Mouse (Mus musculus): Measurements from ENCODE around the gene Vmn1r32. TPM values are rescaled to one million over a fixed set of nuclear protein-coding genes. Genes with fewer than 3 reads are reported as not detected.
A peak's percentile ranks its signal among the peaks of the same experiment; 100 is the strongest.

Vmn1r32 gene
- 0.10 TPM in 1 of 2 replicates, not detected in the other for polyA plus RNA-seq (2014; fragmentation: Nextera tagmentation; extraction: Ambion mirVana)

- no peak within 1 kb of the TSS for H3K9ac ChIP-seq (ENCODE audit: low read depth, low read length)
- H3K9me3 ChIP-seq (ENCODE audit: control insufficient read depth, low read length): no peaks in the 10 kb centered on the region
Measured at GRCm38 (mm10) chr6:66559996-66560395, at the start of gene Vmn1r32. TSS of gene Vmn1r32 (minus strand) at chr6:66560096.

GRCm38 (mm10) chr6:66595804-66596203 is 35.9 kb upstream of the Vmn1r32 start:
- Histone ChIP-seq H3K4me2 (ENCODE audit: low read depth, low read length) (no peak overlapping the region), H3K27ac (replicated peaks; ENCODE audit: low read depth, low read length) (no peak overlapping the region), H3K9me3 (ENCODE audit: control insufficient read depth, low read length) (no peaks in the 10 kb centered on the region), H3K4me3 (ENCODE audit: low read depth, low read length) (no peak overlapping the region), H3K9ac (ENCODE audit: low read depth, low read length) (no peak overlapping the region), H3K4me1 (ENCODE audit: control insufficient read depth, insufficient read depth, low read length) (no peaks in the 10 kb centered on the region), H3K36me3 (ENCODE audit: control insufficient read depth, insufficient read depth, low read length) (no peaks in the 10 kb centered on the region), H3K27me3 (replicated peaks; ENCODE audit: control insufficient read depth, insufficient read depth, low read length) (no peaks in the 10 kb centered on the region)
- ATAC-seq (ENCODE audit: low read depth): no peak
- DNase-seq (ENCODE audit: low spot score): no peak

More at GRCm38 (mm10) chr6:66559996-66560395, at the start of gene Vmn1r32:
- H3K4me1 ChIP-seq (ENCODE audit: control insufficient read depth, insufficient read depth, low read length): no peaks in the 10 kb centered on the region
- H3K27ac ChIP-seq (replicated peaks; ENCODE audit: low read depth, low read length): no peak within 1 kb of the TSS
- no peaks in the 10 kb centered on the region for H3K36me3 ChIP-seq (ENCODE audit: control insufficient read depth, insufficient read depth, low read length)
- 77% methylated on average over 1 of the region's 1 CpGs for WGBS
- no peak for DNase-seq (ENCODE audit: low spot score)
- no peak within 1 kb of the TSS for H3K4me2 ChIP-seq (ENCODE audit: low read depth, low read length)
- no peak for ATAC-seq (ENCODE audit: low read depth)
- H3K27me3 ChIP-seq (replicated peaks; ENCODE audit: control insufficient read depth, insufficient read depth, low read length): no peaks in the 10 kb centered on the region
- no peak within 1 kb of the TSS for H3K4me3 ChIP-seq (ENCODE audit: low read depth, low read length)

GRCm38 (mm10) chr6:66535966-66536365 is 23.9 kb downstream of the Vmn1r32 start:
- Histone ChIP-seq H3K4me2 (ENCODE audit: low read depth, low read length) (peak overlapping the region; percentile 75), H3K4me1 (ENCODE audit: control insufficient read depth, insufficient read depth, low read length) (peaks cover 9% of the 10 kb centered on the region), H3K9ac (ENCODE audit: low read depth, low read length) (peak overlapping the region; percentile 70), H3K4me3 (ENCODE audit: low read depth, low read length) (peak overlapping the region; percentile 60), H3K27me3 (replicated peaks; ENCODE audit: control insufficient read depth, insufficient read depth, low read length) (no peaks in the 10 kb centered on the region), H3K36me3 (ENCODE audit: control insufficient read depth, insufficient read depth, low read length) (peaks cover 27% of the 10 kb centered on the region), H3K27ac (replicated peaks; ENCODE audit: low read depth, low read length) (peak overlapping the region; percentile 72; the same call in 1 of the 2 replicates), H3K9me3 (ENCODE audit: control insufficient read depth, low read length) (no peaks in the 10 kb centered on the region)
- peak; percentile 4 for DNase-seq (ENCODE audit: low spot score)
- 14% methylated on average over 7 of the region's 7 CpGs for WGBS
- no peak for ATAC-seq (ENCODE audit: low read depth)

GRCm38 (mm10) chr6:66535028-66535862 is 24.7 kb downstream of the Vmn1r32 start, which contains the start of gene Mad2l1:
TSS of gene Mad2l1 (plus strand) at chr6:66535390.
- DNase-seq (ENCODE audit: low spot score) (peak; percentile 100), ATAC-seq (ENCODE audit: low read depth) (peak; percentile 100)
- peaks cover 9% of the 10 kb centered on the region for H3K4me1 ChIP-seq (ENCODE audit: control insufficient read depth, insufficient read depth, low read length)
- H3K27me3 ChIP-seq (replicated peaks; ENCODE audit: control insufficient read depth, insufficient read depth, low read length): no peaks in the 10 kb centered on the region
- H3K4me2 ChIP-seq (ENCODE audit: low read depth, low read length): peak within 1 kb of the TSS; percentile 75
- under 1% methylated on average over 50 of the region's 57 CpGs for WGBS
- peaks cover 24% of the 10 kb centered on the region for H3K36me3 ChIP-seq (ENCODE audit: control insufficient read depth, insufficient read depth, low read length)
- H3K9me3 ChIP-seq (ENCODE audit: control insufficient read depth, low read length): no peaks in the 10 kb centered on the region
- H3K27ac ChIP-seq (replicated peaks; ENCODE audit: low read depth, low read length): peak within 1 kb of the TSS; percentile 72
- H3K4me3 ChIP-seq (ENCODE audit: low read depth, low read length): peak within 1 kb of the TSS; percentile 60
- H3K9ac ChIP-seq (ENCODE audit: low read depth, low read length): peak within 1 kb of the TSS; percentile 70

GRCm38 (mm10) chr6:66534366-66534941 is 25.4 kb downstream of the Vmn1r32 start:
- WGBS: 74% methylated on average over 5 of the region's 5 CpGs
- no peak for ATAC-seq (ENCODE audit: low read depth)

GRCm38 (mm10) chr6:66533241-66533640 is 26.7 kb downstream of the Vmn1r32 start:
- 0 out of 2 replicates have a peak, but pooled peaks cover 5% of the 10 kb centered on the region for H3K36me3 ChIP-seq (ENCODE audit: control insufficient read depth, insufficient read depth, low read length)
- no peak overlapping the region for H3K27ac ChIP-seq (replicated peaks; ENCODE audit: low read depth, low read length)
- H3K27me3 ChIP-seq (replicated peaks; ENCODE audit: control insufficient read depth, insufficient read depth, low read length): no peaks in the 10 kb centered on the region
- ATAC-seq (ENCODE audit: low read depth) (no peak), DNase-seq (ENCODE audit: low spot score) (peak; percentile 71)
- H3K4me3 ChIP-seq (ENCODE audit: low read depth, low read length): no peak overlapping the region
- H3K9ac ChIP-seq (ENCODE audit: low read depth, low read length): no peak overlapping the region
- no peak overlapping the region for H3K4me2 ChIP-seq (ENCODE audit: low read depth, low read length)
- peaks cover 9% of the 10 kb centered on the region for H3K4me1 ChIP-seq (ENCODE audit: control insufficient read depth, insufficient read depth, low read length)
- H3K9me3 ChIP-seq (ENCODE audit: control insufficient read depth, low read length): no peaks in the 10 kb centered on the region
- WGBS: 32% methylated on average over 3 of the region's 3 CpGs

More at GRCm38 (mm10) chr6:66534366-66534941, 25.4 kb downstream of the Vmn1r32 start:
- DNase-seq (ENCODE audit: low spot score): no peak
- Histone ChIP-seq H3K9me3 (ENCODE audit: control insufficient read depth, low read length) (no peaks in the 10 kb centered on the region), H3K9ac (ENCODE audit: low read depth, low read length) (peak overlapping the region; percentile 70), H3K4me1 (ENCODE audit: control insufficient read depth, insufficient read depth, low read length) (peaks cover 9% of the 10 kb centered on the region), H3K27me3 (replicated peaks; ENCODE audit: control insufficient read depth, insufficient read depth, low read length) (no peaks in the 10 kb centered on the region), H3K36me3 (ENCODE audit: control insufficient read depth, insufficient read depth, low read length) (peaks cover 16% of the 10 kb centered on the region), H3K4me2 (ENCODE audit: low read depth, low read length) (peak overlapping the region; percentile 75), H3K4me3 (ENCODE audit: low read depth, low read length) (peak overlapping the region; percentile 60), H3K27ac (replicated peaks; ENCODE audit: low read depth, low read length) (peak overlapping the region; percentile 72)

GRCm38 (mm10) chr6:66528386-66528785 is 31.5 kb downstream of the Vmn1r32 start:
- Histone ChIP-seq H3K4me3 (ENCODE audit: low read depth, low read length) (no peak overlapping the region), H3K27ac (replicated peaks; ENCODE audit: low read depth, low read length) (no peak overlapping the region), H3K9ac (ENCODE audit: low read depth, low read length) (no peak overlapping the region), H3K4me1 (ENCODE audit: control insufficient read depth, insufficient read depth, low read length) (no peaks in the 10 kb centered on the region), H3K36me3 (ENCODE audit: control insufficient read depth, insufficient read depth, low read length) (no peaks in the 10 kb centered on the region), H3K9me3 (ENCODE audit: control insufficient read depth, low read length) (no peaks in the 10 kb centered on the region), H3K27me3 (replicated peaks; ENCODE audit: control insufficient read depth, insufficient read depth, low read length) (no peaks in the 10 kb centered on the region), H3K4me2 (ENCODE audit: low read depth, low read length) (no peak overlapping the region)
- ATAC-seq (ENCODE audit: low read depth): no peak
- DNase-seq (ENCODE audit: low spot score): no peak
- WGBS: 96% methylated on average over 10 of the region's 10 CpGs

GRCm38 (mm10) chr6:66516368-66516767 is 43.5 kb downstream of the Vmn1r32 start:
- 93% methylated on average over 5 of the region's 5 CpGs for WGBS
- Histone ChIP-seq H3K27me3 (replicated peaks; ENCODE audit: control insufficient read depth, insufficient read depth, low read length) (no peaks in the 10 kb centered on the region), H3K4me2 (ENCODE audit: low read depth, low read length) (no peak overlapping the region), H3K9me3 (ENCODE audit: control insufficient read depth, low read length) (no peaks in the 10 kb centered on the region), H3K36me3 (ENCODE audit: control insufficient read depth, insufficient read depth, low read length) (no peaks in the 10 kb centered on the region), H3K27ac (replicated peaks; ENCODE audit: low read depth, low read length) (no peak overlapping the region), H3K9ac (ENCODE audit: low read depth, low read length) (no peak overlapping the region), H3K4me3 (ENCODE audit: low read depth, low read length) (no peak overlapping the region), H3K4me1 (ENCODE audit: control insufficient read depth, insufficient read depth, low read length) (no peaks in the 10 kb centered on the region)
- no peak for ATAC-seq (ENCODE audit: low read depth)
- no peak for DNase-seq (ENCODE audit: low spot score)

Measured in embryonic facial prominence, embryonic 14.5 days (tissue).